Mouse (Mus musculus) brain, embryonic 14.5 days (tissue): ENCODE data around the gene 2010111I01Rik. TPM values are rescaled to one million over a fixed set of nuclear protein-coding genes. Genes with fewer than 3 reads are reported as not detected.

ENCODE experiments used
- DNase-seq: peaks from one replicate; pipeline ENCODE4 v3.0.0-alpha.2; 2011; ENCODE audit warnings: low read depth
- CTCF ChIP-seq: fragments of 200-500 bp; IDR thresholded peaks from 2 replicates; pipeline ENCODE4 v1.5.1; 2012; ENCODE audit warnings: inconsistent platforms, mild to moderate bottlenecking, moderate library complexity, borderline replicate concordance; ENCODE audit not compliant: insufficient read depth, insufficient read length; ENCODE audit errors: extremely low read depth
- POLR2A ChIP-seq: fragments of 200-500 bp; IDR thresholded peaks from 2 replicates; pipeline ENCODE4 v1.6.1; 2012; ENCODE audit warnings: mild to moderate bottlenecking, inconsistent platforms, borderline replicate concordance; ENCODE audit not compliant: poor library complexity, insufficient read depth, insufficient read length, severe bottlenecking; ENCODE audit errors: extremely low read depth
- polyA plus RNA-seq: library from polyadenylated mRNA; depleted of rRNA; stranded (reverse); fragments of >200 nt; gene quantifications from 2 replicates; pipeline ENCODE4 v1.2.3, GENCODE M21; 2012

The 2010111I01Rik gene
- polyA plus RNA-seq, 1 experiment: 27.2 TPM

DNA sequence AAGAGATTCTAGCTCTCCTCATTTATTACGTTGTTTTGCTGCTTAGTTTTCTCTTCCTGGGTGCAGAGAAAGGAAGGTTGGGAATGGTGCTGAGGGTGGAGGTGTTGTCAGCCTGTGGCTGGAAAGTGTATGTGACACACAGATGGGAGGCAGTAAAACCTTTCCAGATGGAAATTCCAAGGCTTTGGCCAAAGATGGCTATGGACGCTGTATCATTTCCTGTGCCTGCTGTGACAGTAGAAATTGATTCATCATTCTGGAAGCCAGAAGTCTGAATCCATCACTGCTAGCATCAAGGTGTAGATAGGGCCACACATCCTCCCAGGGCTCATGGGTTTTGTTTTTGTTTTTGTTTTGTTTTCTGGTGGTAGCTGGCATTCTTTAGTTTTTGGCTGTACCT is 141.9 kb downstream of the 2010111I01Rik start:
- DNase-seq: no peak
- TF ChIP-seq CTCF: no peak
- TF ChIP-seq POLR2A: no peak

DNA sequence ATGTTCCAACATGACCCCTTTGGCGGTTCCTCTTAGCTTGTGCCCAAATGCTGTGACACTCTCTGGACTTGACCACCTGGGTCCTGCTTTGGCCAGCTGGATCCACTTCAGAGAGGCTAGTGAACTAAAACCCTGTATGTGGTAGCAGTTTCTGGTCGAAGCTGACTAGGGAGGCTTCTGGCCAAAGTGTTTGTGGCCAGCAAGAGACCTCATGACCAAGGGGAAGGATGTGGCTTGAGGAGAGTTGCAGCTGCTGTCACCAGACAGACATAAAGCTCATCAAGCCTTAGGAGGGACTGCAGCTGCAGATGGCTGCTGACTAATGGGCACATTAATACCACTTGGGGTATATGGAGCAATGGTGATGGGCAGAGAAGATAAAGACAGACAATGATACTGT is 143.9 kb downstream of the 2010111I01Rik start:
- TF ChIP-seq POLR2A (no peak), CTCF (no peak)
- no peak for DNase-seq

DNA sequence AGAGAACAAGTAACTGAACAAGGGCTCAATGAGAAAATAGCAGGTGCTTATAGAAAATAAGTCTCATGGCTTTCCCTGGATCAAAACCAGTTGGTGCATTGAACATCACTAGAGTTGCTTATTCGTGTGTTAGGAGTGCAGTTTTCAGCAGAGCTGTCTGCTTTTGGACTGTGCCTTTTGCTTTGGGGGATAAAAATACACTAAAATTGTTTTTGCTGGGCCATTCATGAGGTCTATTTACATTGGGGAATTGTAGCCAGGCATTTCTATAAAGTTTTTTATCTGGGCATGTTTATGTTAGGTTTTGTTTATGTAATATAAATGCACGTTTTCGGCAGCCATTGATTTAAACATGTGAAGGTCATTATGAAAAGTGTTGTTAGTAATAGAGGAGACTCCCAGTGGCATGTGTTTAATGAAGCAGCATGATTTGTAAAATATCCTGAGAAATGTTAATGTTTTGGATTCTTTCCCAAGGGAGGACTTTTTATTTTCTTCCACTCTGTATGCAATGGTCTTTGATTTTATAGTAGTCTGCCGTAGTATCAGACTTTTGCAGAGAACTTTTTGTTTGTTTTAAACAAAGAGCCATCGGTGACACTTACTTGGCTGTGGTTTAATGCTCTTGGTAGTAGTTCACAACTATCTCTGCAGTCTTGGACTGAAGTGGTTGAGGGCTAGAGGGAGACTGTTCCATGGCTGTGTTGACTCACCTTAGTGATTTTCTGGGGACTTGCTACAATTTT is 146.8 kb downstream of the 2010111I01Rik start:
- DNase-seq: no peak
- TF ChIP-seq POLR2A: no peak

DNA sequence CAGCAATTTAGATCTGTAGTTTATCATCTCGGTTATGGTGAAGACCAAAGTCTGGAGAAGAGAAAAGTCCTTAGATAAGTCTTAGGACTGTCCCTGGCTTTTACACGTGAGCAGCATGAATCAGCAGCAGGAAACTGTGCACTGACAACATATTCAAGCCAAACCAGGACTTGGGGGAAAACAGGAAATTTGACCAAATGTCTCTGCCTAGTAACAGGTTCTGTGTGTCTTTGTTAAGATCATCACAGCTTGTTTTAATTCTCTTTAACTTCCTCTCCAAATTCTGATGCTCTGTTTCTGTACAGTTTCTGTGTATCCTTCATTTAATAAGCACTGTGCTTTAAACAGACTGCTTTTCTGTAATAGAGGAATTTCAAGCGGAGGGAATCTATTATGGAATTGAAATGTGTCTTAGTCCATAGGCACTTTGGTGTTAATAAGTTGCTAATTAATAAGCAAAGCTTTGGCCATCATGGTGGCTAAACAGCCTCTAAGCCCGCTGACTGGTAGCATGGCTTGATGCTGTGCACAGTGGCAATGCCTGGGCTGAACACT is 147.4 kb downstream of the 2010111I01Rik start:
- peak; percentile 19 for DNase-seq
- TF ChIP-seq CTCF (no peak), POLR2A (no peak)

DNA sequence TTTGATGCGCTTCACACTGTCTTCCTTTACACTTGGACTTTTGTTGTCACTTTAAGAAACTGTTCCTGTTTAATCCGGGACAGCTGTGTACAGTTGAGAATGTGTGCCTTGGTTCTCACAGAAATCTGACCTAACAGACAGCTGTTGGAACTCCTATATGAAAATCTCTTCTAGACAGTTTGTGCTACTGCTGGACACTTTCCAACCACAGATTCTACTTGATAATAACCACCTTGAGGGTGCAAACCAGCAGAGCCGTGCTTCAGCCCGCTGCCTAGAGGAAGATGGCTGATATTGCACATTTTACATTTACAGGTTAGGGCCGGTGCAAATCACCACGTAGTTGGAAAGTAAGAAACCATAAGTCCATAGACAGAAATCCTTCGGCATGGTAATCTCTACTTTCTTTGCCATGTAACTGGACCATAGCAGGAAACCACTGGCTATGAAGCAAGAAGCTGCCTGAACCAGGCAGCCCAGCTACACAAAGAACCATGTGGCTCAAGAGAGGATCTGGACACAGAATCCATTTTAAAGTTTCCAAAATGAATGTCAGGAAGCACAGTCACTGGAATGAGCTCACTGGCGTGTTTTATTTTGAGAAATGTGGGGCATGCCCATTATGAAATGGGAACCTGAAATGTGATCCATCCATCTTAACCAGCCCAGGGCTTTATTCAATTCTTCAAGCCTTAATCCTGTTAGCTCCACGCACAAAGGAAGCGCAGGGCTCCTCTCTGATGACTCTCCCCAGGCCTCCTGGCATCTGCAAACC is 148.1 kb downstream of the 2010111I01Rik start:
- peak; percentile 77 for DNase-seq
- TF ChIP-seq POLR2A (no peak), CTCF (no peak)

DNA sequence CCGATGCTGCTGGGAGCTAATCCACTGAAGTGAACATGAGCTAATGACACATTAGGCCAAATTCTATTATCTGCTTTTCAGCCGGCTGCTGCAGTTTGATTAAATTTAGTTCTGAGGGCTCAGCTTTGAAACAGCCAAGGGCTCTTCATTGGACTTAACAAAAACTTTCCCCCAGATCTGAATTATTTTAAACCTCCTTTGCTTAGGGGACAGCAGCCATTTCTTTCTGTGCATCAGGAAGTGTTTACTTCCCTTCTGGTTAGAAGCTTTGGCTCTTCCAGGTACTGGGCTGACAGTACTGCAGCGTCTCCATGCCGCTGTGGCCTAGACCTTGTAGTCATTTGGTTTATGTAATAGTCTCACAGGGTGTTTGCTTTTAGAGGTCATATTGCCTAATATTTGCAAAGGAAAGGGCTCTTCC is 149.2 kb downstream of the 2010111I01Rik start:
- peak; percentile 62 for DNase-seq
- TF ChIP-seq POLR2A: no peak
- TF ChIP-seq CTCF: no peak

DNA sequence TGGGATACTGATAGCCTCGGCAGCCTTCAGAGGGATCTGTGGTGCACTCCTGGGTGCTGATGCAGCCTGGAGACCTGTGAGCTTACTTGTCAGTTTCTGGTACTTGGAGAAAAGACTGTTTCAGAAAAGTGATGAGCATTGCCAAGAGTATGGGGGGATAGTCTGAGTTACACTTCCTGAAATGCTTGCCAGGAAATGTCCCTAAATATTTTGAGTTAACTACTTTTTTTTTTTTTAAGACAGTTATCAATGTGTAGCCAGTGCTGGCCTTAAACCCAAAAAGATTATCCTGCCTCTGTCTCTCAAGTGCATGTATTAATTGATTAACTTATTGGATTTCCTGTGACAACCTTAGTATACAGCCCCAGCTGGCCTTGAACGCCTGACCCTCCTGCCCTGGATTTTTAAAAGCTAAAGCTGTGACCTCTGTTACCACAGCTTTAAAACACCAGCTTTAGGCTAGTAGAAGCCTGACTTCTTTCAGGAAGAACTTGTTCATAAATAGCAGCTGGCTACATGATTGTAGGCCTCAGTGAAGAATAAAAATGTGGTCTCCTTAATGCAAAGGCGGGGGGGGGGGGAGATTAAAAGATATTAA is 150.6 kb downstream of the 2010111I01Rik start:
- TF ChIP-seq POLR2A (no peak), CTCF (no peak)
- DNase-seq: no peak

DNA sequence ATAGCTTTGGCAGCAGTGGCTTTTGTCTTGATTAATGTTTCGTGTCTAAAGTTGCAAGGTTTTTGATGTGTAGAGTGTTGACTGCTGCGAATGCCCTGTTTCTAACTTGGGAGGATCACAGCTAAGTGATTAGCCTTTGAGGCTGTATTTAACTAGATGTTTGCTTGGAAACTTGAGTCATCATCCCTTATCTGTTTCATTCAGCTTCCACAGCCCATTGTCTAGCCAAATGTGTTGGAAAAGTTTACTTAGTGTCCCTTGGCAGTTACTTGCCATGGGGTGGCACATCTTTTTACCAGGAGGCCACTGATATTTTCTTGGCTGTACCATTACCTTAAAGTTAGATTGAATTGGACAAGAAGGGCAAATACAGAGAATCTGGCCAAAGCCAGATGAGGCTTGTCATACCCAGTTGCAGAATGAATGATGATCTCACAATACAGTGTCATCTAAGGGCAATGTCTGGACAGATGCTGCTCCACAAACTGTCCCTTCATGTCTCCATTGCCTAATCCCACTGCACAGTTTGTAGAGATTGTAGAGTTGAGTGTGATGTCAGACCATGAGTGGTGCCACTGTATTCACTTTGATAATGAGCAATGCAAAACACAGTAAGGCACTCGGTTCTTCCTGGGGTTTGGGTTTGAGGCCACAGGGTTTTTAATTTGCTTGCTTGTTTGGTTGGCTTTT is 152.9 kb downstream of the 2010111I01Rik start:
- DNase-seq: no peak
- TF ChIP-seq CTCF (no peak), POLR2A (no peak)

DNA sequence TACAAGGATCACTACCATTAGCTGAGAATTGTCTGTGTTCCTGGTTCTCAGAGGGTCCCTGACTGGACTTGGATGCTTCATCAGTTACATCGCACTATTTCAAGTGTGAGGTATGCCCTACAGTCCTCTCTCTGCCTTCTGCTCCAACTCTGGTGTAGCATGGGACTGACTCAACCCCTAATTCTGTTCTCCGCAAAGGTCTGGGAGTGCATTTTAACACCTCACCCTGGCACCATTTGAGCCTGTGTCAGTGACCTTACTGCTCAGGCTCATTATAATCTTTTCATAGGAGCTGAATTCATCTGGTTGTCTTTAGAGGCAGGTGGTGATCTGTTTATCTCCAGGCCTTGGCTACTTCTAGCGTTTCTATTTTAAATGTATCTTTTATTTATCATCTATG is 154.0 kb downstream of the 2010111I01Rik start:
- TF ChIP-seq POLR2A (no peak), CTCF (no peak)

DNA sequence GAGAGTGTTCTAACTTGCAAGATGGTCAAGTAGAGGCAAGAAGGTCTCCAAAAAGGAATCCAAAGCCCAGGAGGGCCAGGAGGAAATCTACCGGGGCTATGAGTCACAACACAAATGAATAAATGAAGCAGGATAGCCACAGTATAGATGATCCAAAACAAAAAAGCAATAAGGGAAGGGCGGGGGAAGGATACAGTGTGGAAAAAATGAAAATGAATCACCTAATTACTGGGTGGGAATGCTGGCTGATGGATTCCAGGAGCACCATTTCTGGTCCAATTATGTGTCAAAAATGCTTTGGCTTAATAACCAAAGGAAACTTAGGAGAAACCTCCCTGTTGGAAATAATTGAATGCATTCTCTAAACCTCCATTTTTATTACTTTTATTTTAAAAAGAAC is 155.6 kb downstream of the 2010111I01Rik start:
- DNase-seq: no peak

More for the DNA sequence above, 154.0 kb downstream of the 2010111I01Rik start:
- DNase-seq: no peak

DNA sequence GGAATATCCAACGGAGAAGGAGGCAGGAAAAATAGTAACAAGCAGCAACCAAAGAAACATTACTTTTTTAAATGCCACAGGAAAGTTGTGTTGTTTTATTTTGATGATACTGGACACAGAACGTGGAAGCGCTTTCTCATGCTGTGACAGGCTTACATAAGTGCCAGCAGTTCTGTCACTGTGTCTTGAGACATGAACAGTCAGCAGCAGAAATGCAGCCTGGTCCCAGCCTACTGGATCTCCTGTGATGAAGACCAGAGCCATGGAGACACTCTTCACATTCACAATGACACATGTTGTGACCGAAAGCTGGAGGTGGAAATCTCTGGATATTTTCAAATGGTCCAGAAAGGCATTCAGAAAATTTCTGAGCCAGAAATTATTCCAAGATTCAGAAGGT is 157.1 kb downstream of the 2010111I01Rik start:
- no peak for DNase-seq
- TF ChIP-seq CTCF (no peak), POLR2A (no peak)

More for the DNA sequence above, 155.6 kb downstream of the 2010111I01Rik start:
- TF ChIP-seq POLR2A: no peak
- TF ChIP-seq CTCF: no peak
